Mouse (Mus musculus) heart, adult 18-20 months (tissue): ENCODE data around the gene Gm9747. TPM values are rescaled to one million over a fixed set of nuclear protein-coding genes. Genes with fewer than 3 reads are reported as not detected.

Experiments
- DNase-seq, 2 experiments: peaks; one replicate each; pipeline ENCODE4 v3.0.0; 2021 to 2022; ENCODE audit warnings: mixed read lengths in 1 of 2
- long read RNA-seq, 2 experiments: library from polyadenylated mRNA; stranded (forward); transcript quantifications; one replicate each; pipeline ENCODE4 v2.0.0; 2021
- total RNA-seq, 2 experiments: library from RNA; stranded (reverse); gene quantifications; 2 replicates each; pipeline ENCODE4 v1.2.3; 2021

Gene Gm9747
- total RNA-seq = not detected
- long read RNA-seq, experiment 1, partial matches to known transcripts = 0 of 1 reads
- long read RNA-seq, experiment 1, other reads (novel, unspliced or antisense) = 0 of 1 reads
- long read RNA-seq, experiment 2, partial matches to known transcripts = 0 of 1 reads
- long read RNA-seq, experiment 2, other reads (novel, unspliced or antisense) = 0 of 1 reads

DNA sequence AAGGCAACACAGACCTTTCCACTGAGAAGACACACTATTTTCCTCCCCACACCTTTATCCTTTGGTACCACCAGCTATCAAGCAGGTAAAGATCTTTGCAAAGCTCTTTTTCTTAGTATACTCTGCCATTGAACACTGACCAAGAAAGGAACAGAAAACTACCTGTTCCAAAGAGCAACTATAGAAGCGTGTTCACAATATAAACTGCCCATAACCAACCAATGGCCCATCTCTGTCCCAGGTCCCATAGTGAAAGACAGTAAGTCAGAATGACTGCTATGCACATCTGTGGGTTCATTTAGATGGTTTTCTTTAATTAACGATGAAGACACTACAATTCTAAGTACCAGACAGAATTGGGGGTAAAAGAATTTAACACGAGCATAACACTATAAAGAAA, at the start of gene Gm9747:
Gene Gm9747, plus strand, starts transcription at position 301 of the 400 bp plus-strand sequence.
- no peak for DNase-seq

DNA sequence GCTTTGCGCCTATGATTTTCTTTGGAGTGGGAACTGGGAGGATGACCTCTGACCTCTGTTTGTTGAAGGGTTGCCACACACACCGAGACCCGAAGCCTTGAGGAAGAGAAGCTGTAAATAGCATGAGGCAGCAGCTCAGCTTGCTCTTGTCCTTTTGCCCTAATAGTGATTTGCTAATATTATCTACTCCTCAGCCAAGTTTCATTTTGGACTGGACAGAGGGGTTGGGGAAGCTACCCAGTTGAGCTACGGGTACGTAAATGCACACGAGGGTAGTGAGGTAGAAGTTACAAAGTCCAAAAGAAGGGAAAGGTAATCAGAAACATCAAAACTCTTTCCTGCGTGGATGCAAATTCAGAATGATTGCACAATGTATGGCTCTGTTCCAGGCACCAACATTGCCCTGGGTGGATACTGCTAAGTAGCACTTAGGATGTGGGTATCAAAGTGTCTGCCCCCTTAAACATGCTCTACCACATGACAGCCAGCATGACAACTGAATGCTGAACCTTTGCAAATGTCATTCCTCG, 48.9 kb upstream of the Gm9747 start:
- DNase-seq = peak; percentile 12 to 48

DNA sequence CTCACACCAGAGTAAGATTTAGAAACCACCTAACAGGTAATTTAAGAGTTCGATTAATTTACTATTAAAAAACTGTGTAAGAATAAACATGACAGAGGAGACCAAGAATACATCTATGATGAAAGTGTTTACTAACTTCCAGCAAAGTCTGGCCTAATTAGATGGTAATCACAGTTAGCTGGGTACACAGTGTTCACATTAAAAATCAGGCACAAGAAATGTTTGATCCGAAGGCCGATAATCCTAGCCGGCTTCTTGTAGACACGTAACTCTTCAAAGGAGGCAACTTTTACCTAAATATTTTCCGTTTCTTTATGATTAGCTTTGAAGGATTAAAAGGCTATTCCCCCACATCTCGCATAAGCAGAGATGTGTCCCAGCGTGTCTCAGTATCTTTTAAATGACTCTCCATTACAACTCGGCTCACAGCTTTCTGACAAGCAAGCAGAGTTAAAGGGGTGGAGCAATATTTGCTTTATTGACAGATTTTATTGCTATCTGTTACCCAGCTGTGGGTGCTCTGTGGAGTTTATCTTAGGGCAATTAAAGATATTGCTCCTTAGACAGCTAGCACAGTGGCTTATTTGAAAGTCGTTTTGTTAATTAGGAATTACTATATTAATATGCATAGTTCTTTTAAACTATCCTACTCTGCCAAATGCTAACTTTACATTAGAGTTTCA, 44.2 kb upstream of the Gm9747 start:
- no peak for DNase-seq

DNA sequence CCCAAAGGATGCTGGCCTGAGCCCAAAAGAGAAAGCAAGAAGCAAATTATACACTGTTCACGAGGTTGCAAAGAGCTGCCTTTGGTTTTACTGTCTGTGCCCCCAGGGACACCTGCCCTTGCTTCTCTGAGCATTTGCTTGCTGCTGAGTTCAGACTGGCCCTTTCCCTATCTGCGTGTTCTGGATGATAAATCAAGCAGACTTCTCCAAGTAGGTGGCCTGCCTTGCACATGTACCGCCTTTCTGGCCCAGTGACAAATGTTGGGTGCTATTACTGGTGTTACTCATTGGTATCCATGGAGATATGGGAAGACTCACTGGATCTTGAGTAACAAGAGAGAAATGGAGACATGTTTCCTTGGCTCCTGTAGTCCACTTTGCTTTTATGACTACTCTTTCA, 43.4 kb upstream of the Gm9747 start:
- DNase-seq = peak; percentile 52 to 67

DNA sequence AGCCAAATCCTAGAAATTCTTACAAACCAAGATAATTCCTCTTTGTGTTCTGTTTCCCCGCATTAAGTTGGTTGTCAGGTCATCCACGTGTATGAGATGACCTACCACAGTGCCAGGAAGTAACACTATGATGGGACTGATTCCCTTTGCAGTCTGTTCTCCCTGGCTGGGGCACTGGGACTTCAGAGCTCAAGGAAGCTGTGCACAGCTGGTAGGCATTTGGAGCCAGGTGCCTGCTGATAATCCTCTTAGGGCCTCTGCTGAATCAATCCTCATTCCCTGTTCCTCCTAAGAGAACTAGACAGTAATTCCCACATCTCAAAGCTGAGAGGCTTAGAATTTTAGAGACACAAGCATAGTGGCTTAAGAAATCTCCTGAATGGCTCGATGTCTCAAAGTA, 41.3 kb upstream of the Gm9747 start:
- DNase-seq = no peak

DNA sequence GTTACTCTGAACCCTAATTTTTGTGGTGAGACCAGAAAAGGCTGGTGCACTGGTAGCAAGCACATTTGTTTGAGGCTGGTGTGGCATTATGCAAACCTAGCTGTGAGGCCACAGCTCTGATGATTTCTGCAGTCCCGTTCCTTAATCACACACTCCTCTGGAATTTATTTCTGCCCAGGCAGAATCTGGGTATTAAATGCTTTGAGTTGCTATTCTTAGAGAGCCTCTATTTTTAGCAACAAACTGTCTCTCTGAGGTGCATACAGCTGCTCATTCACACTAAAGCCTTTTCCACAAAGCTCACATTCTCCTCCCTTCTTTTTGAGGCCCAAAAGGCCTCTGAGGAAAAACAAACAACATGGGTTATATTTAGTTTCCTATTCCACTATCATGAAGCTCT, 33.0 kb upstream of the Gm9747 start:
- peak; percentile 27 to 47 for DNase-seq

DNA sequence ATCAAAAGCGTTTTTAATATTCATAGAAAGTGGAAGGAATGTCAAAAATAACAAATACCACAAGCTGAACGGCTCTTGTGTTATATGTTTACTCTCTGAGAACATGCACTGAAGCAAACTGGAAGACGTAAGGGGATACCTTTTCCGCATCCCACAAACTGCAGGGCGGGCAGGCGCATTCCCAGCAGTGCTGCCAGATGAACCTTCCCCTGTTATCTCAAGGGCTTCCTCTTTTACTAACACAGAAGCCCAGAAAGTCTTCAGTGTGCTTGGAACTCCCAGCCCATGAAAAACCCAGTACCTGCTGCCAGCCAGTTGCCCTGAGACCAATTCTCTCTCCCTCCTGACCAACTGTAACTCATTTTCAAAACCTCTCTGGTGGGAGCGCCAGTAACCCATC, 32.3 kb upstream of the Gm9747 start:
- peak; percentile 63 to 68 for DNase-seq

DNA sequence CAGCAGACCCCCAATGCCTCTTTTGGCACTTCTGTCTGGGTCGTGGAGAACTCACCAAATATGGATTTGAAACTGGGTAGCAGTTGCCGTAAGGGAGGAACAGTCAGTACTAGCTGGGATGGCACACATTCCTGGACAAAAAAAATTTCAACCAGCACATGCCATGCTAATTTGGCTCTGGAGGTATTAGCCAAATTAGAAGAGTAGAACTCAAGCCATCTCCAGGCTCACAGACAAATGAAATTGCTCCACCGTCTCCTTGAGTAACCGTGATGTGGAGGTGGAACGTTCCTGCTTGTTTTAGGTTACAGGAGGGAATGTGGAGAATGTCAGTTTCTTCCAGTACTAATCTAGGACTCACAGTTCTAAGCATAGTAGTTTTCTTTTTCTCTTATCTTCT, 25.4 kb upstream of the Gm9747 start:
- no peak for DNase-seq

DNA sequence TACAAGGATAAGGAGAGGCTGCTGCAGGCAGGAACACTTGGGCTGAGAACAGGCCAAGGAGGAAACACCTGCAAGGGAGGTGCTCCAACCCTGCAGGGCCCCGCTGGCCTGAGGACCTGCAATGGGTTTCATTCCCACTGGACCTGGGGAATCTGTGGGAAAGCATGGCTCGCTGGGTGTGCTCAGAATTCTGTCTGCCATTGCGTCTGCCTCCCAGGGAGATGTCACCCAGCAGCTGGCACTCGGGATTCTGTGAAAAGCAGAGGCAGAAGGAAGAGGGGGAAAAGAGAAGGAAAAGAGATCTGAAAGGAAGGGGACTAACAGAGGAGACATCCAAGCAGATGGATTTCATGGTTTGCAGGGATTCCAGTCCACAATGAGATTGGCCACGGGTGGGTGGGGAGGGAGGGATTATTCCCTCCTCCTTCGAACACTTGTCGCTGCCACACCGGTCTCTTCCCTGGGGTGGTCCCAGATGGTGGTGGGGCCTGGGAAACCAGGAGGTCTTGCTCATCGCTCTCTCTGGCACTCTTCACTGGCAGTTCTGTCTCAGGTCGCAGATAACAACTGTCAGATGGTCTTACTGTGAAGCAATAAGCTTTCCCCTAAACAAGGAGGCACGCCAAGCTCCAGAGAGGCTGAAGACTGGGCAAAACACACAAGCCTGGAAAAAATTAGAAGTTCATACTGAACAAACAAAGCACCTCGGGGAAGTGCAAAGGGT, 12.1 kb upstream of the Gm9747 start:
- no peak for DNase-seq

DNA sequence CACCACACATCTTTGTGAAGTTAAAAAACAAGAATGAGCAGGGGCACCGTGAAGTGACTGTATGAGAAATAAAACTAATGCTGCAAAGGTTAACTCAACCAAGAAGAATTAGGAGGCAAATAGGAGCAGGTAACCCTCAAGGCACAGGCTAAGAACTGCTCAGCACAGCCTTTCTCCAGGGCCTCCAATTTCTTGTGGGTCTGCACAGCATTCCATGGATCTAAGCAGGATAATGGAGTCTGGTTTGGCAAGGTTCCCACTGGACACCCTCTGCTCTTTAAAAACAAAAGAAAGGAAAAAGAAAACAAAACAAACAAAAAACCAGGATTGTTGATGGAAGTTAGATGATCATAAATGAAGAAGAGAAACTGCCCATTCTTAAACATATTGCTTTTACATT, 11.4 kb upstream of the Gm9747 start:
- no peak for DNase-seq

DNA sequence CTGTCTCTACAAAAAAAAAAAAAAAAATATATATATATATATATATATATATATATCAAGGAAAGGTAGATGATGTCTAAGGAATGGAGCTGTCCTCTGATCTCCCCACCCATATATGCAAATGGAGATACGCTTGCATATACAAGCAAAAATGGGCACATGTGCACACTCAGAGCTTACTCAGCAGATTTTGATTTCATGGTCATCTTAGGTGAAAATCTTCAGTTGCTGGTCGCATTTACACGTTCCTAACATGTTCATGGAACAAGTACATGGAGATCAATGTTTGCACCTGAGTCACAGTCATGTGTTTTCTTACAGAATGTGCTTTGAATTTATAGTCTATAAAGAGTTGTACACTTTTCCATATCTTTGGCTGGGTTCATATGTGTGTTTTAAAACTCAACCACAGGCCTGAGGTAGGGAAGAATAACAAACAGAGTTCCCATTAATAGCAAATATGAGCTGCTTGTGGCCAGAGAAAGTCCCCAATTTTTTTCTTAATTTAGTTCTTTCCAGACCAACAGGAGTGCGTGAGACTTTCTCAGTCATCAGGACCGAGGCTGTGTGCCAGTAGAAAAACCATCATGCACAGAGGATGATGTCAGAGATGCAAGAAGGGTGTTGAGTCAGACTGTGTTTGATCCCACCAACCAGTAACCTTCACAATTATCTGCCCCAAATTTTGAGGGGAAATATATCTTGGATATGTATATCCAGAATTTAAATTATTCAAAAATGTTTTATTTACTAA, 9.7 kb upstream of the Gm9747 start:
- DNase-seq = no peak

DNA sequence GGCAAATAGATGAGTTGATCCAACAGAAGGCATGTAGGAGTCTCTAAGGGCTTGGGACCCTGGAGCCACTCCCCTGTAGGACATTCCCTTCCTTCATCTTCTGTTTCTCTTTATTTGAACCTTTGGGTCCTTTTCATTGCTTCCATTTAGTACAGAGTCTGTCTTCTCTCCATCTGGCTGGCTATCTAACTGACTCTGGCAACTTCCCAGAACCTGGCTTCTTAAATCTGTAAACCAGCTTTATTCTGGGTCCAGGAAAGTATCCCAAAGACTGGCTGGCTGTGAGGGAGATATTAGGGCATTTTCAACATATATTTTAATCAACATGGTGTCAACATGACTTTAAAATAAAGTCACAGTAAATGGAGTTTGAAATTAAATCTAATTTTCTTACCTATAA, 4.1 kb upstream of the Gm9747 start:
- DNase-seq = no peak

DNA sequence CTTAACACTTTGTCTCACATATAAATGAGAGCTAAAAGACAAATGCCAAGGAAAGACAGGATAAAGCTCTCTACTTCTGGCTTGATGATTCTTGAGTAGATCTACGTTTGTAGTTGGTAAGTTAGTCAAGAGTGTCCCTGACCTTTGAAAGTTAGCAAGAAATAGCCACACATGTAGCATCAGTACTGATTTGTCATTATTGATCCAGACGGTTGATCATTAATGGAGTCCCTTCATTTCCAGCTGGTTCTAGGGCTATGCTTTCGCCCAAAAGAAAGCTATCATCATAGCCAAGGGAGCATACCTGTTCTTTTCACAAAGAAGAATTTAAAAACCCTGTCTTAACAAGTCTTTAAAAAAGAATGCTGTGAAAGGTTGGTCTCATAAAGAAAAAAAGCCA, 1.7 kb downstream of the Gm9747 start:
- DNase-seq = no peak

DNA sequence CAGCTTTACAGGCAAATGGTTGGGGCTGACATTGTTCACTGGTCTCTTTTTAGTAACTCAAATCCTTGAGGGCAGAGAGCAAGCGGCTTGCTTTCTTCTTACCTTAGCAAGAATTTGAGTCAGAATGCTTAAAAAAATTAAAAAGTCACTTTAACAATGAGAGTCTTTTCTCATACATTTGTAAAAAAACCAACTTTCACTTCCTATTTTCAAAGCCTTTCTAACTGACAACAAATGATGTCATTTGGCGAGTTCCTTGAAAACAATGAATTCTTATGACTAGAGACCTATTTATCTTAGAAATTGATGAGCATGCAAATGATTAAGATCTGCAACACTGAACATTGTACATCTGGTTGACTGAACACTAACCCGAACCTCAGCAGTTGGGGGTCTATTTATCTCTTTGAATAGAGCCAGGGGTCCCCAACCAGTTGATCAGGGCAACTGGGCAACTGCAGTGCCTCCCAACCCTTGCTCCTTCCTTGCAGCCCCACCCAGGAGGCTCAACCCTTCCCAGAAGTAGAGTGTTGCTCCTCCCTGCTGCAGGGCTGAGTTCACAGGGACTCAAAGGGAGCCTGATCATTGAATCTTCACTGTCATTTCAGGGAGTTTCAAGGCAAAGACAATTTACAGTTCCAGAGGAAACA, 2.7 kb downstream of the Gm9747 start:
- no peak for DNase-seq

DNA sequence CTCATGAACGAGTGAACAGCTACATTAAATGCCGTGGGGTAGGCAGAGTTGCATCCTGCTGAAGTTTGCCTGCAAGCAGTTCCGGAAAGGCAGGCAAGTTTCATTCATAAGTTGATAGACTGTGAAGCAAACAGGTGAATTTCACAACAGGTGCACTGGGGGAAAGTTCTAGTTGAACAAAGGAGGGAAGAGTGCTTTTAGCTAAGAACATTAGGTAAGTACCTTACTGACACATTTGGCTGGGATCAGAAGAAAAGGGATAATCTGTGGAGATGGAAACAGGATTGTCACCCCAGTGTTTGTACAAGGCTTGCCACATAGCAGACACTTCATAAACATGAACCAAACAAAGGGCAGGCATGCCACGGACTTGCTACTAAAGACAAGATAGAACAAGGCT, 5.3 kb downstream of the Gm9747 start:
- DNase-seq = no peak

DNA sequence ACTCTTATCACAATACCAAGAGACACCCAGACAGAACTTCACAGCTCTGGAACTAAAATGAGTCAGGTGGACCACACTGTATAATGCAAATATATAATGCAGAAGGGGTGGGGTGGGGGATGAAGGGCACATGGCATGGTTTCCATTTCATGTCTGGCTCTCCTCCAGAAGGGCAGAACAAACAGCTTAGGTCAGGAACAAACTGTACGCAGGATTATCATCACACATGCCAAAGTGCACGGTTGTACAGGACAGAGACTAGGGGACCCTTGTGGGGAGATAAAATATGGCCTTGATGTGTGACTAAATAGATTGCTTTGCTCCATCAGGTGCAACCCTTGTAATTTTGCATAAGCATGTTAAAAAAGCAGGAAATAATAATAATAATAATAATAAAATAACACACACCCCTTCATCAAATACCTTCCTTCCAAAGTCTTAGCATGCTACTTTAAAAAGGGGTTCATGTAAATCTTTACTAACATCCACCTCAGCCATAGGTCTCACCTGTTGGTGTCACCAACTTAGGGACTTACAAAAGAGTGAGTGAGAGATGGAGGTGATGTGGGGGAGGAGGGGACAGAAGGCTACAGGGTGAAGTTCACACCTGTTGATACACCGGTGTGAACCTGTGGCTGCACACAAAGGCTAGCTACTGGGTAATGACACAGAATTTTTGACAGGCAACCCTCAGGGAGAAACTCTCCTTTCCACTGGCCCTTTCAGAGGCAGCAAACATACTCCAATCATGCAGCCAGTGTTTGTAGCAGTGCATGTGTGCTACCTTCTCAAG, 6.7 kb downstream of the Gm9747 start:
- DNase-seq = peak in 1 of 2 experiments; percentile 33

DNA sequence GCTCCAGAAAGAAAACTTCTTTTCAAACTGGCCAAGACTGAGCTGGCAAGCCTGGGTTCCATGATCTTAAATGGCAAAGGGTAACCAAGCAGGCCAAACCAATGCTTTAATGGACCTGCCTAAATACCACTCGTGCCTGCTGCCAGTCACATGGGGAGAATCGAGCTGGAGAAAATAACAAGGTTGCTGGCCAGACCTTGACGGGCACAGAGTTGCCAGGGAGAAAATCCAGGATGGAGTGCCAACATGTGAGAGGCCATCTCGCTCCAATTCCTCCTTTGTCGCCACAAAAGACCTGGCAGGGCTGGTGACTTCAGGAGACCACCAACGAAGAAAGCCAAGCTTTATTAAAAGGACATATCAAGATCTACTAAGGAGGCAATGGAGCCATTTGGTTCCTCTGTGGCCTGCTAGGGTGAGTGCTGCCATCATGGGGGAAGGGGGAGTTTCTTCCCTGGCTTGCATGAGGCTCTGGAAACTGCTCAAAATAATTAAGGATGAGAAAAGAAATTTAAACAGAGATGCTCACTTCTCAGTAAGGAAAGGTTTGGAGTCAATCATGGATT, 10.4 kb downstream of the Gm9747 start:
- DNase-seq = peak; percentile 62 to 68

DNA sequence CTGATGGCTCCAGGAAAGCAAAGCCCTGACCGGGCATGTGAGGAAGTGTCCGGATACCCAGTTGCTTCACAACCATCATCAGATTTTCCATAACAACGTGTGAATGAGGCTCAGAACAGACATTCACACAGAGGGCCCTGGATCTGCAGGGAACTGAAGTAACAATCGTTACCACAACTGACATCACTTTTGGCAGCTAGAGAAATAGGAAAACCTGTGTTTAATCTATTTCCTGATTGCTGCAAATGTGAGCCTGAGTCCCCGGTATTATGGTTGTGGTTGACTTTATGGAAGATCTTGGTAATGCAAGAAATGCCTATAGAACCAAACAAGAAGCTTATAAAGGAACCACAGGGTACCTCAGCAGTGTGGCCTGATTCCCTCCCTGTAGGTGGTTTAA, 12.1 kb downstream of the Gm9747 start:
- no peak for DNase-seq

DNA sequence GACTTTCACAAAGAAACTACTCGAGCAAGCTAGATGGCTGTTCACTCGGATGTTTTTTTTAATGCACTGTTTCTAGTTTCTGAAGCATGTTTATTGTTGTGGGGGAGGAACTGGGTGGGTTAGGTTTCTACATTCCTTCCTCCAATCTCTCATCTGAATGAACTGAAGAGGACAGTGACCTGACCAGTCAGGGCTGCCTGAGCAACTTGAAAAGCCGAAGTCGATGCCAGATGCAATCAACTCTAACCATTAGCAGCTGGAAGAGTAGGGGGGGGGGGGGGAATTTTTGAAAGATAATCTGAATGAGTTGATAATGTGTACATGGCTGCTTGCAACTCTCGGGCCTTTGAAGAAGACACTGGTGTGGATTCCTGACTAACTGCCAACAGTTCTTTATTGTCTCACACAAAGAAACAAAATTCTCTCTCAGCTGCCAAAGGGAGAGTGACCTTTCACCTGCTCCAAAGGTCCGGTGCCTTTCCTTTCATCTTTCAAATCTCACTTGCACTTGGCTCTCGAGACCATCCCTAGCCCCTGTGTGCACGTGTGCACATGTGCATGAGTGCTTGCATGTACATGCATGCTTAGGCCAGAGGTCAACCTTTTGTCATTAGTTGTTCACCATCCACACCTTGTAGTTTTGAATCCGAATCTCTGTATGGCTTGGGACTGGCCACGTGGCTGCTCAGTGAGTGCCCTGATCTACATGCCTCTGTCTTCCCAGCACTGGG, 14.5 kb downstream of the Gm9747 start:
- DNase-seq = no peak

DNA sequence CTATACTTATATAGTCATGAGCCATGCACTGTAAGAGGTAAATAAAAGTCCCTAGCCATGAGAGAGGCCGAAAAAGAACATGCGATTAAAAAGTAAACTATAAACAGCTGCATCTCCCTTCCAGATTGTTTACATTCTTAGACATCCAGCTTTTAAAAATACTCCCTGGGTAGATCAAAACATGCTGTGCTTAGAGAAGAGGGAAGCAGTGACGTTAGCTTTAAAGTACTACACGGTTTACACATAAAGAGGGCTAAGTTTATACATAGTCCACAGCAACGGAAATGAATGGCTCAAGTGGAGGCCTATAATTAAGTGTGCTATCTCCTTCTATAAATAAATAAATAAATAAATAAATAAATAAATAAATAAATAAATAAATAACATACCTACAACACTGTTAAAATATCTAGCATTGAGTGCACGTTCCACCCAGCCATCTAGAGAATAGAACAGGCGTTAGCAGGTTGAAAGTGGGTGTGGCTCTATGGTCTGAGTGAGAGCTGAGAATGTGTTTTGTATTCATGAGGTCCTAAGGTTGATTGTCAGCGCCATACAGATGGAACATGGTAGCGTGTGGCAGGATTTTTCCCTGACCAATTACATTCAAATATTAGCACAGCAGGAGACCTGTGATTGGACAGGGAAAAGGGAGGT, 21.0 kb downstream of the Gm9747 start:
- no peak for DNase-seq
